Mouse (Mus musculus): ENCODE results near the gene AC140267.1.

DNA sequence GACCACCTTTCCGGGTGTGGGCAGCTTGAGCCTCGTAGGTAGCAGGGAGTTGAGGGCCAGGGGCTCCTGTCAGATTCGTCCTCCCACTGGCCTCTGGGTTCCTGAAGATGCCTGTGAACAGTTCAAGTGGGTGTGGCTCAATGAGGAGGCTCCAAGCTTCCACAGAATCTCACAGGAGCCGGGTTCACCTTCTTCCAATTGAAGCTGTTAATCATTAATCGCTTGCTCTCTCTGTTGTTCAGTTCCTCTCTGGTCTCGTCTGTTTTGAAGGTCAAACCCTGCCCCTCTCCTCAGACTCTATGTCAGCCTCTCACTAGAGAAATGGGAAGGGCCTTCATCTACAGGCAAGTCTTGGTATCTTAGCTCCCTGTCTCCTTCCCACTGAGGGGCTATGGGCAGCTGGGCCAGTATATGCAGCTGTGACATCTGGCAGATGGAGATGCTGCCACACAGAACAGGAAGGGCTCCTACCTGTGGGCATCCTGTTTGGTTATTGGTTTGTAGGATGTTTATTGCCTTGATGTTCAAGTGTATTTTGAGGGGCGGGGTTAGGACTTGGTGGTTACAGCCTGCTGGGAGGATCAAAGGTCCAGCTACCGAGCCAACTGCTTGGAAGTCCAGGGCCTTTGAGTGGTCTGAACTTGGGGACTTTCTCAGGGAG is 43.9 kb upstream of the AC140267.1 start:
- TF ChIP-seq POLR2A (IDR thresholded peaks at IDR 0.05; ENCODE audit: control insufficient read depth in 1 of 2, insufficient read depth in 1 of 2, low read depth in 1 of 2, low read length in 2 of 2, poor library complexity in 1 of 2) (no peak), TAL1 (IDR thresholded peaks at IDR 0.05; ENCODE audit: low read length) (no peak)

Measured in MEL (cell line).